Mouse (Mus musculus): ENCODE data around the gene Gpatch2l. TPM values are rescaled to one million over a fixed set of nuclear protein-coding genes. Genes with fewer than 3 reads are reported as not detected.
A peak's percentile ranks its signal among the peaks of the same experiment; 100 is the strongest.

The Gpatch2l gene
- polyA plus RNA-seq, 1 experiment from 2014 or later: 14.5 TPM

DNA sequence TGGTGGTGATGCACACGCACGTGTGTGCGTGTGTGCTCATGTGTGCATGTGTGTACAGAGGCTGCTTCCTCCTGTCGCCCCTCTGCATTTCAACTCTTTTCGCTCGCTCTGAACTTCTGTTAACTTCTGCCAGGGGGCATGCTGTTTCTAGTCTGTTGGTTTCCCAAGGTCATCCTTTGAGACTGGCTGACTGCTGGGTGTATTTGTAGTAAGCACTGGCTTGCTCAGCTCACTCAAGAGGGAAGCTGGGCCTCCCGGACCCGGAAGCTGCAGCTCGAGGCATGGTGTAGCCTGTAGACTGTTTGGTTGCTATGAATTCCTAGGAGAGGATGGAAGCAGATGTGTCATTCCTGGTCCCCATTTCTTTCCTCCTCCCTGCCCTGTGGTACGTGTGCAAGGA is 61.3 kb downstream of the Gpatch2l start:
- DNase-seq (ENCODE audit: low spot score) (no peak), ATAC-seq (replicated peaks; ENCODE audit: low FRiP score) (no peak)
- WGBS: 84% methylated on average over 10 of the region's 10 CpGs
- H3K4me1 ChIP-seq (replicated peaks; ENCODE audit: control insufficient read depth, insufficient read depth, low read length): peaks cover 5% of the 10 kb centered on the region; the same call in 1 of the 2 replicates
- no peak overlapping the region for H3K27ac ChIP-seq (ENCODE audit: low read depth, low read length)
- H3K4me2 ChIP-seq: no peak overlapping the region
- no peak overlapping the region for H3K9ac ChIP-seq (ENCODE audit: low read depth, low read length)
- H3K27me3 ChIP-seq (replicated peaks; ENCODE audit: control insufficient read depth, insufficient read depth, low read length): no peaks in the 10 kb centered on the region
- no peaks in the 10 kb centered on the region for H3K36me3 ChIP-seq (ENCODE audit: control insufficient read depth, insufficient read depth, low read length)
- H3K4me3 ChIP-seq (ENCODE audit: low read depth, low read length): no peak overlapping the region
- no peaks in the 10 kb centered on the region for H3K9me3 ChIP-seq (ENCODE audit: control insufficient read depth, low read length)

DNA sequence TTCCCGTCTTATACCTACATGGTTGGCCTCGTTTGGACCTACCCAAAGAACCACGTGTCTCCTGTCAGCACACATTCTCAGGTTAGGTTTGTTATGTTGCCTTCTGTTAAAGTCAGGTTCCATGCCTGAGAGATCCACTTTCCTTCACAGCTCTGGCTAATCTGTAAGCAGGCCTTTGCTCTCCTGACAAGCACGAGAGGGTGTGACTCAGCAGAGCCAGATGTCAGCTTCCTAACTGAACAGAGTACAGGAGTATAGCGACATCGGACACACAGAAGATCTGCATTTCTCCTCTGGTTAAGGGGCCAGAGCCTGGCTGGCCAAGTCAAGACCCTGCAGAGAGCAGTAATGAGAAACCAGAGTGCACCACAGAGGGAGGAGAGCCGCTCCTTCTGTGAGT is 63.4 kb downstream of the Gpatch2l start:
- Histone ChIP-seq H3K36me3 (ENCODE audit: control insufficient read depth, insufficient read depth, low read length) (no peaks in the 10 kb centered on the region), H3K4me2 (peak overlapping the region; percentile 61), H3K9me3 (ENCODE audit: control insufficient read depth, low read length) (no peaks in the 10 kb centered on the region), H3K9ac (ENCODE audit: low read depth, low read length) (peak overlapping the region; percentile 44; the same call in 1 of the 2 replicates), H3K27ac (ENCODE audit: low read depth, low read length) (no peak overlapping the region), H3K4me3 (ENCODE audit: low read depth, low read length) (peak overlapping the region; percentile 38), H3K27me3 (replicated peaks; ENCODE audit: control insufficient read depth, insufficient read depth, low read length) (no peaks in the 10 kb centered on the region), H3K4me1 (replicated peaks; ENCODE audit: control insufficient read depth, insufficient read depth, low read length) (peaks cover 5% of the 10 kb centered on the region; the same call in 1 of the 2 replicates)
- peak; percentile 58; the same call in 1 of the 2 replicates for ATAC-seq (replicated peaks; ENCODE audit: low FRiP score)
- WGBS: 38% methylated on average over 7 of the region's 7 CpGs
- DNase-seq (ENCODE audit: low spot score): no peak

DNA sequence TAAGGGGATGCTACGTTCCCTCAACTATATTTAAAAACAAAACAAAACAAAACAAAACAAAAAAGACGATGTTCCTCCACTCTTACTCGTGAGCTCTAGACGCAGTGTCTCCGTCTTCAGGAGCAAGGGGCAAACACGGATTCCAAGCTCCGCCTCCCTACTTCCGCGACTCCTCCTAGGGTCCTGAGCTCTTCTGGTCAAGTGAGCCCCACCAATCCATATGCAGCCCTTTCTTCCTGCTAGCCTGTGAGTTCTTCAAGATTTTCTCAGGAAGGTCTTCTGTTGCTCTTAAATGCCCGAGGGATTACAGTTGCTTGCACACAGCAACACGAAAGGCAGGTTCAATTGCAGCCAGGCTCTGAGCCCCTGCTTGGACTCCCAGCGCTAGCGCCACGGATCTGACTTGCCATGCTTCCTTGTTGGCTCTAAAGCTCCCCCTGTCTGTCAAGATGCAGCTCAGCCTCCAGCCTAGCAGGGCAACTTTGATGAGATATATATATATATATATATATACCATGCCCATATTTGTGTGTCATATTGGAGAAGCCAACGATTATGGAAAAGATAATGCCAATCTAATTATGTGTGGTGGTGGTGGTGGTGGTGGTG is 64.1 kb downstream of the Gpatch2l start:
- H3K4me2 ChIP-seq: peak overlapping the region; percentile 61
- no peaks in the 10 kb centered on the region for H3K36me3 ChIP-seq (ENCODE audit: control insufficient read depth, insufficient read depth, low read length)
- 14% methylated on average over 15 of the region's 15 CpGs for WGBS
- peak overlapping the region; percentile 38 for H3K4me3 ChIP-seq (ENCODE audit: low read depth, low read length)
- H3K9me3 ChIP-seq (ENCODE audit: control insufficient read depth, low read length): no peaks in the 10 kb centered on the region
- peaks cover 5% of the 10 kb centered on the region; the same call in 1 of the 2 replicates for H3K4me1 ChIP-seq (replicated peaks; ENCODE audit: control insufficient read depth, insufficient read depth, low read length)
- peak; percentile 50 for DNase-seq (ENCODE audit: low spot score)
- no peak overlapping the region for H3K27ac ChIP-seq (ENCODE audit: low read depth, low read length)
- H3K27me3 ChIP-seq (replicated peaks; ENCODE audit: control insufficient read depth, insufficient read depth, low read length): no peaks in the 10 kb centered on the region
- ATAC-seq (replicated peaks; ENCODE audit: low FRiP score): peak; percentile 74
- peak overlapping the region; percentile 44; the same call in 1 of the 2 replicates for H3K9ac ChIP-seq (ENCODE audit: low read depth, low read length)

DNA sequence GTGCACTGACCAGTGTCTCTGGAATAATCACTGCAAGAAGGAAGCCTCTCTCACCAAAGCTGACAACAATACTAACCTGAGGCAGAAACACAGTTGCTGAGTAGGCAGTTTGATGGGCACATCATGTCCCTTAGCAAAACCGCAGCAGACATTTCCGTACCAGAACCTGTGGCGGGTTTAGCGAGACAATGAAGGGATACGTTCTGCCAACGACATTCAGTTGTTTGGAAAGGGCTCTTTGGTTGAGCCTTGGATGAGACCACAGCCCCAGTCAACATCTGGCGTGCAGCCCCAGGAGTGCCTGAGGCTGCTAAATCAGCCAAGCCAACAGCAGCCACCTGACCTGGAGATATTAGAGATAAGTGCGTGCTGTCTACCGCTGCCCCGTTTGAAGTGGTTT is 67.8 kb downstream of the Gpatch2l start:
- ATAC-seq (replicated peaks; ENCODE audit: low FRiP score): no peak
- no peaks in the 10 kb centered on the region for H3K9me3 ChIP-seq (ENCODE audit: control insufficient read depth, low read length)
- no peak overlapping the region for H3K4me3 ChIP-seq (ENCODE audit: low read depth, low read length)
- no peak overlapping the region for H3K27ac ChIP-seq (ENCODE audit: low read depth, low read length)
- no peak overlapping the region for H3K4me2 ChIP-seq
- DNase-seq (ENCODE audit: low spot score): no peak
- no peak overlapping the region for H3K9ac ChIP-seq (ENCODE audit: low read depth, low read length)
- H3K36me3 ChIP-seq (ENCODE audit: control insufficient read depth, insufficient read depth, low read length): no peaks in the 10 kb centered on the region
- peaks cover 5% of the 10 kb centered on the region; the same call in 1 of the 2 replicates for H3K4me1 ChIP-seq (replicated peaks; ENCODE audit: control insufficient read depth, insufficient read depth, low read length)
- WGBS: 49% methylated on average over 10 of the region's 10 CpGs
- no peaks in the 10 kb centered on the region for H3K27me3 ChIP-seq (replicated peaks; ENCODE audit: control insufficient read depth, insufficient read depth, low read length)

DNA sequence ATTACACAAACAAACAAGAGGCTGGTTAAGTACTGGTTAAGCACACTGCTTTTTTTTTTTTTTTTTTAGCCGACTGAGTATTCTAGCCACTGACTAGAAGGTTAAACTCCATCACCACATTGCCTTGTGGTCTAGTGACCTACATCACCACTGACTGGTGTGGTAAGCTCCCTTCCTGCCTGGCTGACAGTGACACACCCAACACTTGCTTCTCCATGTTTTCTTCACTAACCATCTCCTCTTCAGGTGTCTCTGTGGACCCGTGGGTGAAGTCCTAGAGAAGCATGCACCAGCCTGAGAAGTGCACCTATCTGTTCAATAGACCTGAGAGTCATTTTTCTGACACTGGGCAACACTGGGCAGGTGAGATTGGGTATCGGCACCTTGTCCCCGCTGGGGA is 68.2 kb downstream of the Gpatch2l start:
- ATAC-seq (replicated peaks; ENCODE audit: low FRiP score): no peak
- peak; percentile 20 for DNase-seq (ENCODE audit: low spot score)
- no peak overlapping the region for H3K4me2 ChIP-seq
- no peaks in the 10 kb centered on the region for H3K27me3 ChIP-seq (replicated peaks; ENCODE audit: control insufficient read depth, insufficient read depth, low read length)
- peaks cover 3% of the 10 kb centered on the region; the same call in 1 of the 2 replicates for H3K4me1 ChIP-seq (replicated peaks; ENCODE audit: control insufficient read depth, insufficient read depth, low read length)
- no peak overlapping the region for H3K4me3 ChIP-seq (ENCODE audit: low read depth, low read length)
- H3K9ac ChIP-seq (ENCODE audit: low read depth, low read length): no peak overlapping the region
- H3K36me3 ChIP-seq (ENCODE audit: control insufficient read depth, insufficient read depth, low read length): no peaks in the 10 kb centered on the region
- H3K27ac ChIP-seq (ENCODE audit: low read depth, low read length): no peak overlapping the region
- 58% methylated on average over 4 of the region's 4 CpGs for WGBS
- no peaks in the 10 kb centered on the region for H3K9me3 ChIP-seq (ENCODE audit: control insufficient read depth, low read length)

DNA sequence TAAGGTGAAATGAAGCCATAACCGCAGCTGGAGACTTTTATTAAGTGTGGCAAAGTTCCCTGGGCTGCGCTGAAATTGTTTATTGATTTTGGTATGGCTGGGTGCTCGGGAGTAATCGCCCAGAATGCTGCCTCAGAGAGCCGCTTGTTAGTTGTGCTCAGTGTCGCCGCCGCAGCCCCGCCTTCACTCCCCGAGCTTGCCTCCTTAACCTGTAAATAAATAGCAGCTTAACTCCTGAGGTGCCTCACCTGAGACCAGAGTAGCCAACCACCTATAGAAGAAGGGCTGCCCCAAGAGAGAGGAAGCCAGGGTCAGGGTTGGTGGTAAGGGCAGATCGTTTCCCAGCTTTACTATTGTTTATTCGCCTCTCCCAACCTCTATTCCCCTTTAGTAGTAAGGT is 79.0 kb downstream of the Gpatch2l start:
- 0 out of 2 replicates have a peak, but pooled peaks cover 2% of the 10 kb centered on the region for H3K4me1 ChIP-seq (replicated peaks; ENCODE audit: control insufficient read depth, insufficient read depth, low read length)
- ATAC-seq (replicated peaks; ENCODE audit: low FRiP score) (no peak), DNase-seq (ENCODE audit: low spot score) (no peak)
- no peaks in the 10 kb centered on the region for H3K36me3 ChIP-seq (ENCODE audit: control insufficient read depth, insufficient read depth, low read length)
- no peak overlapping the region for H3K27ac ChIP-seq (ENCODE audit: low read depth, low read length)
- no peaks in the 10 kb centered on the region for H3K9me3 ChIP-seq (ENCODE audit: control insufficient read depth, low read length)
- no peak overlapping the region for H3K4me3 ChIP-seq (ENCODE audit: low read depth, low read length)
- H3K4me2 ChIP-seq: peak overlapping the region; percentile 28
- no peaks in the 10 kb centered on the region for H3K27me3 ChIP-seq (replicated peaks; ENCODE audit: control insufficient read depth, insufficient read depth, low read length)
- no peak overlapping the region for H3K9ac ChIP-seq (ENCODE audit: low read depth, low read length)
- WGBS: 34% methylated on average over 12 of the region's 12 CpGs

DNA sequence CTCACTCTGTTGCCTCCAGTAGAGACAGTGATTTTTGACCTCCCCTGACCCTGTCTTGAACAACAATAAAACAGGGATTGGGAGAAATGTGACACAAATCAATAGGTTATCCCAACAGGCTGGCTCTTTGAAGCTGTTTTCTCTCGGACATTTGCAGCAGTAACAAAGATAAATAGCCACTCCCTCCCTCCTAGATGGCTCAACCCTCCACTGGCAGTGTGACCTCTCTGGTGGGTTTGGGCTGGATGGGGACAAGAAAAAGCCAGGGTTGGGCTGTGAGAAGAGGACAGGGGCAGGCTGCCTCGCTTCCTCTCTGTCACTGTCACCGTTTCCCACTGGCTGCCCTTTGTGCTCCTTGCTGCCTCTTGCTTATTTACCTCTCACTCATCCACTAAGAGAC is 82.6 kb downstream of the Gpatch2l start:
- Histone ChIP-seq H3K4me2 (no peak overlapping the region), H3K4me1 (replicated peaks; ENCODE audit: control insufficient read depth, insufficient read depth, low read length) (0 out of 2 replicates have a peak, but pooled peaks cover 2% of the 10 kb centered on the region), H3K36me3 (ENCODE audit: control insufficient read depth, insufficient read depth, low read length) (no peaks in the 10 kb centered on the region), H3K4me3 (ENCODE audit: low read depth, low read length) (no peak overlapping the region), H3K27ac (ENCODE audit: low read depth, low read length) (no peak overlapping the region), H3K27me3 (replicated peaks; ENCODE audit: control insufficient read depth, insufficient read depth, low read length) (no peaks in the 10 kb centered on the region), H3K9ac (ENCODE audit: low read depth, low read length) (no peak overlapping the region), H3K9me3 (ENCODE audit: control insufficient read depth, low read length) (no peaks in the 10 kb centered on the region)
- WGBS: 19% methylated on average over 3 of the region's 3 CpGs
- ATAC-seq (replicated peaks; ENCODE audit: low FRiP score) (0 out of 2 replicates have a peak, but pooled peaks have one; percentile 20), DNase-seq (ENCODE audit: low spot score) (no peak)

DNA sequence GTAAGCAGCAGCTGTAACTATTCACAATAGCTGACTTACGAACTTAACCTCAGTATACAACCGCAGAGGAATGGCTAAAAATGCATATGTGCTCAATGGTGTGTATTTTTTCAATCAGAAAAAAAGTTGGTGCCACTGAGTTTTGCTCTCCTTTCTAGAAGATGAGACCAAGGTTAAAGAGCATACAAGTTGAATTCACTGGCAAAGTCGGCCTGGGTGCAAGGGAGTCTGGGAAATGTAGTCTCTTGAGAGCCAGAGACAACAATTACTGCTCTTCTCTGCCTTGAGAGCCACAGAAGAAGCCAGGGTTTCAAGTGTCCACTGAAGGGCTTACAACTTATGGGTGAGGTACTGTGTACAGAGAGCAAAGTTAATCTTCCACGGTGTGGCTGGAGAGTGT is 88.2 kb downstream of the Gpatch2l start:
- WGBS: 50% methylated on average over 4 of the region's 4 CpGs
- ATAC-seq (replicated peaks; ENCODE audit: low FRiP score): no peak

DNA sequence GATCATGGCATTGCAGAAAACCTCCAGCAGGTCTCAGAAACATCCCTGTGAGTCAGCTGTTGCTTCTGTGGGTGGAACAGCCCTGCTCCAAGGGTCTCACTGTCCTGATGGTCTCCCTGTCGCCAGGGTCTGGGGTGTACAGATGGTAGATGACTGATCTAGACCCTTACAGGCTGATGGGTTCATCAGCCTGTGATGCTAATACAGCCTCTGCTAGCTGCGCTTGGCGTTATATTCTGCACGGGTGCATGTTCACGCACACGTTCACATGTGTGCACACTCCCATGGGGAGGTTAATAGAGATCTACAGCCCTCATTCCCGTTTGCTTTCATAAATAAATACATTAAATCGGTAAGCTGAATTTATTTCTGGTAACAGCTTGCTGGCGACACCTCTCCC is 89.0 kb downstream of the Gpatch2l start:
- Histone ChIP-seq H3K4me1 (replicated peaks; ENCODE audit: control insufficient read depth, insufficient read depth, low read length) (no peaks in the 10 kb centered on the region), H3K9ac (ENCODE audit: low read depth, low read length) (no peak overlapping the region), H3K4me3 (ENCODE audit: low read depth, low read length) (no peak overlapping the region), H3K36me3 (ENCODE audit: control insufficient read depth, insufficient read depth, low read length) (no peaks in the 10 kb centered on the region), H3K4me2 (no peak overlapping the region), H3K9me3 (ENCODE audit: control insufficient read depth, low read length) (no peaks in the 10 kb centered on the region), H3K27ac (ENCODE audit: low read depth, low read length) (no peak overlapping the region), H3K27me3 (replicated peaks; ENCODE audit: control insufficient read depth, insufficient read depth, low read length) (no peaks in the 10 kb centered on the region)
- ATAC-seq (replicated peaks; ENCODE audit: low FRiP score): no peak
- no peak for DNase-seq (ENCODE audit: low spot score)
- WGBS: 82% methylated on average over 9 of the region's 9 CpGs

More for the DNA sequence above, 88.2 kb downstream of the Gpatch2l start:
- no peak for DNase-seq (ENCODE audit: low spot score)
- Histone ChIP-seq H3K27me3 (replicated peaks; ENCODE audit: control insufficient read depth, insufficient read depth, low read length) (no peaks in the 10 kb centered on the region), H3K36me3 (ENCODE audit: control insufficient read depth, insufficient read depth, low read length) (no peaks in the 10 kb centered on the region), H3K4me1 (replicated peaks; ENCODE audit: control insufficient read depth, insufficient read depth, low read length) (no peaks in the 10 kb centered on the region), H3K4me3 (ENCODE audit: low read depth, low read length) (no peak overlapping the region), H3K4me2 (no peak overlapping the region), H3K27ac (ENCODE audit: low read depth, low read length) (no peak overlapping the region), H3K9ac (ENCODE audit: low read depth, low read length) (no peak overlapping the region), H3K9me3 (ENCODE audit: control insufficient read depth, low read length) (no peaks in the 10 kb centered on the region)

Data from liver, embryonic 11.5 days (tissue).